Mouse (Mus musculus): ENCODE measurements at regions not wholly inside any gene's neighbourhood (a gene's known extent, or its start where the extent isn't known, plus 50 kb on each side); places are given as distances from the start of the nearest gene placed in this dataset.

GRCm38 (mm10) chr9:46554586-46555152 is 234.9 kb upstream of the 4931429L15Rik start:
- in situ Hi-C loops (cut with MboI; ENCODE audit: unreplicated experiment in 2 of 2), result no loop called here

- in situ Hi-C loops (cut with MboI; ENCODE audit: unreplicated experiment in 2 of 2), result no loop called here
Measured at GRCm38 (mm10) chr9:46549416-46549815, 229.6 kb upstream of the 4931429L15Rik start.

GRCm38 (mm10) chr9:46544326-46544725 is 224.5 kb upstream of the 4931429L15Rik start:
- in situ Hi-C loops (cut with MboI; ENCODE audit: unreplicated experiment in 2 of 2), result no loop called here

- in situ Hi-C loops (cut with MboI; ENCODE audit: unreplicated experiment in 2 of 2), result no loop called here
Measured at GRCm38 (mm10) chr9:46541001-46541400, 221.2 kb upstream of the 4931429L15Rik start.

GRCm38 (mm10) chr9:46538616-46539015 is 218.8 kb upstream of the 4931429L15Rik start:
- in situ Hi-C loops (cut with MboI; ENCODE audit: unreplicated experiment in 2 of 2), result no loop called here

GRCm38 (mm10) chr9:46516401-46517130 is 196.8 kb upstream of the 4931429L15Rik start:
- in situ Hi-C loops (cut with MboI; ENCODE audit: unreplicated experiment in 2 of 2), result no loop called here

GRCm38 (mm10) chr9:46512276-46513051 is 192.7 kb upstream of the 4931429L15Rik start:
- in situ Hi-C loops (cut with MboI; ENCODE audit: unreplicated experiment in 2 of 2), result no loop called here

GRCm38 (mm10) chr9:46511307-46511706 is 191.5 kb upstream of the 4931429L15Rik start:
- in situ Hi-C loops (cut with MboI; ENCODE audit: unreplicated experiment in 2 of 2), result no loop called here

GRCm38 (mm10) chr9:46509896-46510295 is 190.1 kb upstream of the 4931429L15Rik start:
- in situ Hi-C loops (cut with MboI; ENCODE audit: unreplicated experiment in 2 of 2), result no loop called here

- in situ Hi-C loops (cut with MboI; ENCODE audit: unreplicated experiment in 2 of 2), result no loop called here
Measured at GRCm38 (mm10) chr9:46509458-46509857, 189.7 kb upstream of the 4931429L15Rik start.

- in situ Hi-C loops (cut with MboI; ENCODE audit: unreplicated experiment in 2 of 2), result no loop called here
Measured at GRCm38 (mm10) chr9:46507036-46507435, 187.2 kb upstream of the 4931429L15Rik start.

GRCm38 (mm10) chr9:46504536-46504935 is 184.8 kb upstream of the 4931429L15Rik start:
- in situ Hi-C loops (cut with MboI; ENCODE audit: unreplicated experiment in 2 of 2), result no loop called here

- in situ Hi-C loops (cut with MboI; ENCODE audit: unreplicated experiment in 2 of 2), result no loop called here
Measured at GRCm38 (mm10) chr9:46504133-46504416, 184.3 kb upstream of the 4931429L15Rik start.

- in situ Hi-C loops (cut with MboI; ENCODE audit: unreplicated experiment in 2 of 2), result no loop called here
Measured at GRCm38 (mm10) chr9:46503321-46504132, 183.7 kb upstream of the 4931429L15Rik start.

- in situ Hi-C loops (cut with MboI; ENCODE audit: unreplicated experiment in 2 of 2), result no loop called here
Measured at GRCm38 (mm10) chr9:46499426-46499825, 179.6 kb upstream of the 4931429L15Rik start.

GRCm38 (mm10) chr9:46498861-46499260 is 179.1 kb upstream of the 4931429L15Rik start:
- in situ Hi-C loops (cut with MboI; ENCODE audit: unreplicated experiment in 2 of 2), result no loop called here

GRCm38 (mm10) chr9:46495276-46495675 is 175.5 kb upstream of the 4931429L15Rik start:
- in situ Hi-C loops (cut with MboI; ENCODE audit: unreplicated experiment in 2 of 2), result no loop called here

- in situ Hi-C loops (cut with MboI; ENCODE audit: unreplicated experiment in 2 of 2), result no loop called here
Measured at GRCm38 (mm10) chr9:46482859-46483443, 163.2 kb upstream of the 4931429L15Rik start.

- in situ Hi-C loops (cut with MboI; ENCODE audit: unreplicated experiment in 2 of 2), result no loop called here
Measured at GRCm38 (mm10) chr9:46482034-46482858, 162.5 kb upstream of the 4931429L15Rik start.

GRCm38 (mm10) chr9:46481491-46481890 is 161.7 kb upstream of the 4931429L15Rik start:
- in situ Hi-C loops (cut with MboI; ENCODE audit: unreplicated experiment in 2 of 2), result no loop called here
